Mouse (Mus musculus): ENCODE measurements around the gene Elavl4. TPM values are rescaled to one million over a fixed set of nuclear protein-coding genes. Genes with fewer than 3 reads are reported as not detected.
A peak's percentile ranks its signal among the peaks of the same experiment; 100 is the strongest.

Elavl4 gene
- 10 to 100 TPM; 52.5 to 58.0 TPM for total RNA-seq (2021)
- long read RNA-seq, experiment 1, full-length matches to known transcripts = 37 of 48 reads
- long read RNA-seq, experiment 1, partial matches to known transcripts = 3 of 48 reads
- long read RNA-seq, experiment 1, other reads (novel, unspliced or antisense) = 8 of 48 reads
- long read RNA-seq, experiment 2, full-length matches to known transcripts = 42 of 60 reads
- long read RNA-seq, experiment 2, partial matches to known transcripts = 3 of 60 reads
- long read RNA-seq, experiment 2, other reads (novel, unspliced or antisense) = 15 of 60 reads

GRCm38 (mm10) chr4:110351178-110352000 is at the start of gene Elavl4:
Gene Elavl4 (minus strand): TSS chr4:110351909.
- Histone ChIP-seq H3K4me3 (peak within 1 kb of the TSS; percentile 69), H3K27ac (peak within 1 kb of the TSS; percentile 89)
- TF ChIP-seq CTCF (conservative IDR thresholded peaks at IDR 0.05) = peak; percentile 98
- peak; percentile 49 to 70 for DNase-seq (ENCODE audit: low spot score in 2 of 2)

- H3K4me3 ChIP-seq = peak within 1 kb of the TSS; percentile 78
- peak within 1 kb of the TSS; percentile 67 for H3K27ac ChIP-seq
- no peak for TF ChIP-seq CTCF (conservative IDR thresholded peaks at IDR 0.05)
- peak; percentile 70 to 78 for DNase-seq (ENCODE audit: low spot score in 2 of 2)
Observed at GRCm38 (mm10) chr4:110397618-110398045, 45.9 kb upstream of the Elavl4 start, which contains the start of gene Agbl4. Gene Agbl4 (plus strand): TSS chr4:110397661.

- no peak overlapping the region for H3K27ac ChIP-seq
- no peak for DNase-seq (ENCODE audit: low spot score in 2 of 2)
- H3K4me3 ChIP-seq = no peak overlapping the region
- TF ChIP-seq CTCF (conservative IDR thresholded peaks at IDR 0.05) = no peak
Observed at GRCm38 (mm10) chr4:110396221-110396620, 44.5 kb upstream of the Elavl4 start.

GRCm38 (mm10) chr4:110360568-110360967 is 8.9 kb upstream of the Elavl4 start:
- no peak for DNase-seq (ENCODE audit: low spot score in 2 of 2)
- Histone ChIP-seq H3K4me3 (no peak overlapping the region), H3K27ac (no peak overlapping the region)
- TF ChIP-seq CTCF (conservative IDR thresholded peaks at IDR 0.05) = no peak

GRCm38 (mm10) chr4:110352001-110352369 is 276 bp upstream of the Elavl4 start:
- Histone ChIP-seq H3K27ac (peak overlapping the region; percentile 89), H3K4me3 (peak overlapping the region; percentile 69)
- no peak for DNase-seq (ENCODE audit: low spot score in 2 of 2)
- 0 out of 2 replicates have a peak, but pooled peaks have one; percentile 1 for TF ChIP-seq CTCF (conservative IDR thresholded peaks at IDR 0.05)

- H3K27ac ChIP-seq = peak overlapping the region; percentile 89
- H3K4me3 ChIP-seq = peak overlapping the region; percentile 69
- no peak for TF ChIP-seq CTCF (conservative IDR thresholded peaks at IDR 0.05)
- no peak for DNase-seq (ENCODE audit: low spot score in 2 of 2)
Observed at GRCm38 (mm10) chr4:110350856-110351177, 892 bp downstream of the Elavl4 start.

GRCm38 (mm10) chr4:110323912-110324311 is 27.8 kb downstream of the Elavl4 start:
- TF ChIP-seq CTCF (conservative IDR thresholded peaks at IDR 0.05) = peak; percentile 70
- DNase-seq (ENCODE audit: low spot score in 2 of 2) = peak; percentile 17 to 33
- H3K4me3 ChIP-seq = no peak overlapping the region
- H3K27ac ChIP-seq = no peak overlapping the region

- no peak for TF ChIP-seq CTCF (conservative IDR thresholded peaks at IDR 0.05)
- H3K27ac ChIP-seq = no peak overlapping the region
- no peak for DNase-seq (ENCODE audit: low spot score in 2 of 2)
- no peak overlapping the region for H3K4me3 ChIP-seq
Observed at GRCm38 (mm10) chr4:110312126-110312525, 39.6 kb downstream of the Elavl4 start.

GRCm38 (mm10) chr4:110306972-110307371 is 44.7 kb downstream of the Elavl4 start:
- no peak for TF ChIP-seq CTCF (conservative IDR thresholded peaks at IDR 0.05)

GRCm38 (mm10) chr4:110306559-110306958 is 45.1 kb downstream of the Elavl4 start:
- DNase-seq (ENCODE audit: low spot score in 2 of 2) = no peak
- Histone ChIP-seq H3K4me3 (no peak overlapping the region), H3K27ac (no peak overlapping the region)
- no peak for TF ChIP-seq CTCF (conservative IDR thresholded peaks at IDR 0.05)

More at GRCm38 (mm10) chr4:110306972-110307371, 44.7 kb downstream of the Elavl4 start:
- Histone ChIP-seq H3K4me3 (no peak overlapping the region), H3K27ac (no peak overlapping the region)
- no peak for DNase-seq (ENCODE audit: low spot score in 2 of 2)

GRCm38 (mm10) chr4:110295793-110296192 is 55.9 kb downstream of the Elavl4 start:
- TF ChIP-seq CTCF (conservative IDR thresholded peaks at IDR 0.05) = peak; percentile 58
- DNase-seq (ENCODE audit: low spot score in 2 of 2) = no peak
- Histone ChIP-seq H3K27ac (no peak overlapping the region), H3K4me3 (no peak overlapping the region)

- H3K4me3 ChIP-seq = no peak overlapping the region
- no peak overlapping the region for H3K27ac ChIP-seq
- no peak for TF ChIP-seq CTCF (conservative IDR thresholded peaks at IDR 0.05)
- no peak for DNase-seq (ENCODE audit: low spot score in 2 of 2)
Observed at GRCm38 (mm10) chr4:110293238-110293637, 58.5 kb downstream of the Elavl4 start.

- Histone ChIP-seq H3K27ac (no peak overlapping the region), H3K4me3 (no peak overlapping the region)
- no peak for TF ChIP-seq CTCF (conservative IDR thresholded peaks at IDR 0.05)
- no peak for DNase-seq (ENCODE audit: low spot score in 2 of 2)
Observed at GRCm38 (mm10) chr4:110292471-110292870, 59.2 kb downstream of the Elavl4 start.

Data from layer of hippocampus, adult 2 months (tissue).